Mouse (Mus musculus) urinary bladder, adult 18-20 months (tissue): ENCODE measurements around the gene Nup210l.

Experiments
- DNase-seq, 2 experiments: peaks; one replicate each; pipeline ENCODE4 v3.0.0; 2022; ENCODE audit warnings: low spot score in 2 of 2, mixed read lengths in 2 of 2

Nup210l gene

DNA sequence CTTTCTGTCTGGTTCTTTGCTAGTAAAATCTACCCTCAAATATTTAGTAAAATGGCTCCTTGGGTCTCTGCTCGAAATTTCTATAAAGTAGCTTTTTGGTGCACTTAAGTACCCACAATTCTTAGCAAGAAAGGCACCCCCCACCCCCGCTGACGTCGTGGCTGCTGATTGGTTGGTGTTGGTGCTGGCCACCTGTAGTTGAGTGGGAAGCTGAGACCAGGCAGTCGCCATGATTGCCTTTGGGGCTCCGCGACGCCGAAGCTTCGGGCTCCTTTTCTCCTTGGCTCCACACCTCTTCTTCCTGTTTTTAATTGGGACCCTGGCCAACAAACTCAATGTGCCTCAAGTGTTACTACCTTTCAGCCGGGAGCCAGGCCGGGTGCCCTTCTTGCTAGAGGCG, at the start of gene Nup210l:
TSS of gene Nup210l (plus strand) at position 195 of the 400 bp plus-strand sequence.
- no peak for DNase-seq

- DNase-seq: no peak
These were observed 42.4 kb upstream of the Nup210l start for GRCm38 (mm10) chr3:90061549-90061948.

- no peak for DNase-seq
These were observed 41.4 kb upstream of the Nup210l start for GRCm38 (mm10) chr3:90062539-90062938.

- DNase-seq: no peak
These were observed 39.5 kb upstream of the Nup210l start for GRCm38 (mm10) chr3:90064383-90064782.

- DNase-seq: no peak
These were observed 38.4 kb upstream of the Nup210l start for GRCm38 (mm10) chr3:90065553-90065952.

DNA sequence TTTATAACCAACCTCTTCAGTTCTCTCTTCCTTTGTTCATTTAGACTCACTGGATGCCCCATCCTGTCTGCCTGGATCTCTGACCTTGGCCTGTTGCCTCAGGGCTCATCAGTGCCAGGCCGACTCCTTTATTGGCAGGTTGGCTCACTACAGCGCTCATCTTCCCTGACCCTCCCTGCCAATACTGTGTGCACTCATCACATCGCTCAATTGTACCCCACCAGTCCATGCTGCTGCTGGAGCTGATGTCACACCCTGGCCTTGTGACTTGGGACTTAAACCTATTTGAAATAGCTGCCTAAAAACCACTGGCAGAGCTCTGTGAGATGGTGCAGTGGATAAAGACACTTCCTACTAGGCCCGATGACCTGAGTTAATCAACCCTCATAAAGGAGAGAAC, 36.1 kb upstream of the Nup210l start:
- no peak for DNase-seq

DNA sequence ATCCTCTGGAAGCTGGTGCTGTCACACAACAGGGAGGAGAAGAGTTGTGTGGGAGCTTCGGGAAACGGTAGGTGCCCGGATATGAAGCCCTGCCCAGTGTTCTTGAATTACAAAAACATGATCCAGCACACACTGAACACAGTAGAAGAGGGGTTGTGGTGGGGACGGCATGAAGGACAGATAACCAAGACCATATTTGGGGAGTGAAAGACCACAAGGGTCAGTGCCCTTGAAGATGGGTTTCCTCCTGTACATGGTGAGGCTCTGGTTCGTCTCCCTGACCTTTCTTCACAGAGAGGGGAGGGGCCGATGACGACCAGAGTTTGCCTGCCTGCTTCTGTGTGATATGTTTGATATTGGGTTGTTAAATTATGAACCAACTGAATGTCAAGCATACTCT, 34.2 kb upstream of the Nup210l start:
- DNase-seq: no peak

DNA sequence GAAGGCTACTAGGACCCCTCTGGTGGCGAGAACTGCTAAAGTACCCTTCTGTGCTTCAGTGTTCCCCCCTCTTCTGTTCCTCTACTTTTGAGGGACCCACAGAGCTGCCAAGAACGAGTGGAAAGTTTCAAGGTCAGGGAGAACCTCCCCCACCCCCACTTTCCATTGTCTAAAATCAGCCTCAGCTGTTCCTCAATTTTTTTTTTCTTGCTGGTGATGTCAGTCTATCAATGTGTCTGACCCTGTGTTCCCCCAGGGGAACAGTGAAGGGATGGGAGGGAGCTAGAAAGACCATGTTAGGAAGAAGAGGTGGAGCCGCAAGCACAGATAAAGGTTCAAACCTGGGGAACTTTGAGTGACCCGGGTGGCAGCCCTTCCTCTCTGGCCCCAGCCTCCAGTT, 31.6 kb upstream of the Nup210l start, which contains the start of gene Tpm3:
TSS of gene Tpm3 (plus strand) at position 356 of the 400 bp plus-strand sequence.
- no peak for DNase-seq

DNA sequence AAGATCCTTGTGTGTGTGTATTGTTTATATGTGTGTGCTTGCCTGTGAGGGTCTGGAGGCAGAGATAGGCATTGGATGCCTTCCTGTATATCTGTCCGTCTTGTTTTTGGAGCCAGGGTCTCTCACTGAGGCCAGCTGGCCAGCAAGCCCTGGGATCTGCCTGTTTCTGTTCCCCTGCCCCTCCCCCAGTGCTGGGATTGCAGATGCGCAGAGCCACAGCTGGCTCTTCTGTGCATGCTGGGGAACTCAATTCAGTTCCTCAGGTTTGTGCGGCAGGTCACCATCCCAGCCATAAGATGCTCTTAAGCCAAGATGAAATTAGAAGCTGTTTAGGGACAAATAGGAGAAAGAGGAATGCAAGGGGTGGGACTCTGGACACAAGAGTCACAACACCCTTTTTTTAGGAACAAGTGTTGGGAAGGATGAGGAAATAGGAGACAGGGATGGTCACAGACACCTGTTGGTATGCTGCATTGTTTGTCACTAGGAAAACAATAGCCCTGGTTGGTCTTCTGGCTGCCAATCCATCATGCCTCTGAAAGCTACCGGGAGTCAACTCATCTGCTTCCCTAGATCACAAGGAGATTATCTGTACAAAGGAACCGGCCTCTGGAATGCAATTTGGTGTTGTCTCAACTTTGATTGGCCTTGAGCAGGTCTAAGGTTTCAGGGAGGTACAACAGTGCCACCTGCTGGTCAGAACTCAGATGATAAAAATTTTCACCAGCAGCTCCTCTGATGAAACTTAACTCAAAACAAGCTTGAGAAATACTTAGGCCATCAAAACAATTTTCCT, 26.8 kb upstream of the Nup210l start:
- peak; percentile 53 to 64 for DNase-seq

- no peak for DNase-seq
These were observed 25.7 kb upstream of the Nup210l start for GRCm38 (mm10) chr3:90078224-90078623.

DNA sequence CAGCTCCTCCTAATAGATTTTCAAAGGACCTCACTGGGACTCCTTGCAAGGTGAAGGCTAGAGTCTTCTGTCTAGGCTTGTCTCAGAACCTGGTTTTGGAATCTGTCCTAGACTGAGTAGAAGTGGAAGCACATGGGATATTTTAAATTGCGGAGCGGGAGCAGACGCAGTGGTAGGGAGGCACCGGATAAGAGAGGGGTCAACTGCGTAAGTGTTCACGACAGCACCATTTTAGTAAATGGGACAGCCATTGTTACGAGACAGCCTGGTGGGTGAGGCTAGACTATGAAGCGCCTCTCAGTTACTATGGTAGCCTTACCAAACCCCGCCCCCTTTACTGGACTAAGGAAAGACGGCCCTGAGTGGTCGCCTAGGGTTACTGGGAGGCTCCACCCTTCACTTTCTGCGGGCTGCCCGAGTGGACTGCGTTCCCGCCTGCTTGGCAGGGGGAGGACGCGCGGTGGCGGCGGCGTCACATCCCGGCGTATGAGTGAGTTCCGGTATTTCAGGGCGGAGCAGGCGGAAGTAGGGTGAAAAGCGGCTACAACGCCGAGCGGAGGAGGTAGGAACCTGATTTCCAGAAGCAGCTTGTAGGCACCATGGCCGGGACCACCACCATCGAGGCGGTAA, 24.7 kb upstream of the Nup210l start:
- DNase-seq: peak; percentile 75 to 93

- DNase-seq: peak; percentile 61 to 62
These were observed 24.0 kb upstream of the Nup210l start for GRCm38 (mm10) chr3:90079763-90080497.

DNA sequence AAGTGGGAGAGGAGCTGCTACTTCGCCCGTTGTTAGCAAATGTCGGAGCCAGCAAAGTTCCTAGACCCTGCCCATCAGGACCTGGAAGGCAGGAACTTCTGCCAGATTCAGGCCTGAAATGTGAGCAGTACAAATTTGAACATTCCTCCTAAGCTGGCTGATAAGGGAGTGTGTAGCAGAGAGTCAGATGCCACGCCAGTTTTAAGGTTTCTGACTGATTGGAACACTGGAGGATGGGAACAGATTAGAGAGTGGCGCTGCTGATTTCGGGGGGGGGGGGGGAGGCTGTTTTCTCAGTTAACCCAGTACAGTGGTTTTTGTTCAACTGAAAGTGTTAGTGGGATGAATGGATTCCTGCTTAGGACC, 23.5 kb upstream of the Nup210l start:
- DNase-seq: no peak

DNA sequence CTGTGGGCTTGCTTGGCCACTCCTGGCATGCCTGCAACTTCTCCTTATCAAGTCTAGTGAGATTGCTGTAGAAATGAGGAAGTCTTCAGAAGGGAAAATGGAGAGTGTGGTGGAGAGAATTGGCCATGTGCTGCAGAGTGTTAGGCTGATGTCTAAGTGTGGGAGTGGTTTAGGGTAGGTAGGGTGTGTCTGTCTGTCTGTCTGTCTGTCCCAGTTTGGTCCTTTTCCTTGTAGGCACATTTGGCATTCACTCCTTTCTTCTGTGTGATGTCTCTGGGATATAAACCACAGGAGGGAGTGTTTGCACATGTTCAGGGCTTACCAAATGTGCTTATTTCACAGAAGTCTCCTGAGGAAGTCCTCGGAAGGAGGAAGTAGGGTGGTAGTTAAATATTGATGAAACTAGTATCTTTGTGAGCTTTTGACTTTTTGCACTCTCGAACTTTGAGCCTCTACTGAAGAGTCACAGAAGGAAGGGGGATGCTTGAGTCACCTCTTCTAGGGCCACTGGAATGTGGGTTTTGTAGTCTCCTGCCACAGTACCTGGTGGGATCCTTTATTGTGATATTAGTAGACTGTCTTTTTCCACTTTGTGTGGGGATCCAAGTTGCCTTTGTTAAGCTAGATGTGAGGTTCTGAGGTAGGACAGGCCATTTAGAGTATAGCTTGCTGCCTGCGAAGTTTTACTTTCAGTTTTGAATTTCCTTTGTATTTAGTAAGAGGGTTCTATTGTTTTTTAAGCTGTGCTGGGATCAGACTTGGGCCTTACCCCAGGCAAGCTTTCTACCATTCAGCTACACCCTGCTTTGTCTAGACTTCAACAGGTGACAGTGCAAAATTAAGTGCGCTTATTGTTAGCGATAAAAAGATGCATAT, 22.3 kb upstream of the Nup210l start:
- DNase-seq: no peak

GRCm38 (mm10) chr3:90083034-90083433, 20.9 kb upstream of the Nup210l start:
- no peak for DNase-seq

DNA sequence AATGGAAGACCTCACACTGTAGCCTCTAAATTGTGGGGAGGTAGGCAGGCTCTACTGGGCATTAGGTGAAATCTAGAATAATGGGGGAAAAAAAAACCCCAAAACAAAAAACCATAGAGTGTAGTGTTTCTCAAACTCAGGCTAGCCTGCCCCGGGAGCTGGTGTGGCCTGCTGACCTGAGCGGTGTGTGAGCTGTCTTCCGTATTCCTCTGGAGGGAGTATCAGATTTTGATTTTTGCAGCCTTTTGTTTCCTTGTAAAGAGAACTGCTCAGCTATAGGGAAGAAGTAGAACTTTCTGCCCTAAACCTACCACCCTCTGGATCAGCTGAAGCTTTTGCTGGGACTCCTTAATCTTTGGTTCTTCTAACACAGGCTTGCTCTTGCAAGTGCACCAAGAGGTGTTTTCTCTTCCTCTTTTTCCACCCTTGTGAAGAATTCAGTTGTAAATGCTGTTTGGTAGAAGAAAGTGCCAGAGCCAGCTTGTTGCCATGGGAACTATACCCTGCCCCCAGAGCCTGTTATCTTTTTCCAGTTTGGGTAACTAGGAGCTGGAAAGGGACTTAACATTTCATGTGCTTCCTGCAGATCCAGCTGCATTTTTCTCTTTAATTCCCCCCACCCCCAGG, 20.1 kb upstream of the Nup210l start:
- no peak for DNase-seq

DNA sequence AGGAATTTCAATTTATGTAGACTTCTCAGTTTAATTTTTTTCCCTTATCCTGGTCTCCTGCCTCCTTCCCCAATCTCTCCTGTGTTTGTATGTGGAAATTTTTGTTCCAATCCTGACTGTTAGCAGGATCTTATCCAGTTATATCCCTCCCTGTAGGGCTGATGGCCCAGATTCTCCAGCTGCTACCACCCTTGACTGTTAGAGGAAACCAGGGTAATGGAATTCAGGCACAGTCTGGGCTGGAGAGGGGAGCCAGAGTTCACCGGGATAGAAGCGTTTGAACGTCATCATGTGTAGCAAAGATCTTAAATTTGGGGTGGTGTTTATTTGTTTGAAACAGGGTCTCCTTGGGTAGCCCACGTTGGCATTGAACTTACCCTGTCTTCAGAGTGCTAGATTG, 19.1 kb upstream of the Nup210l start:
- DNase-seq: no peak

DNA sequence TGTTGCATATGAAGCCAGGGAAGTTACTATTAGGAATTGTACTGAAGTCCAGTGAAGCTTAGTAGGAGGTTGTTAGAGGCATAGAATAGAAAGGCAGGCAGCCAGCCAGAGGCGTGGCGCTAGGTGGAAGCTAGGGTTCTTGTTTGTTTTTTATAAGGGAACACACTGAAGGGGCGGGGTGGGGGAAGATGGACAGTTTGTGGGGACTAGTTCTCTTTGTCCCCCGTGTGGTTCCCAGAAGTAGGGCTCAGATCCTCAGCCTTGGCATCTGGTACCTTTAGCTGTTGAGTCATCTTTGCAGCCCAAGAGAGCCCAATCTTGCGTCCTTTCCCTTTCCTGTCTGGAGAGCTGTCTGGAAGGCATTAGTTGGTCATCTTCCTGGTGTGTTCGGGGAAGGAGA, 18.7 kb upstream of the Nup210l start:
- no peak for DNase-seq

GRCm38 (mm10) chr3:90086068-90086467, 17.9 kb upstream of the Nup210l start:
- DNase-seq: no peak

- DNase-seq: no peak
These were observed 15.3 kb upstream of the Nup210l start for GRCm38 (mm10) chr3:90088617-90089016.

- no peak for DNase-seq
These were observed 13.0 kb upstream of the Nup210l start for GRCm38 (mm10) chr3:90090892-90091291.
